Mouse (Mus musculus) brain, embryonic 14.5 days (tissue): ENCODE measurements around the gene Ccdc152.

Experiments
- CTCF ChIP-seq: fragments of 200-500 bp; IDR thresholded peaks from 2 replicates; pipeline ENCODE4 v1.5.1; 2012; ENCODE audit warnings: inconsistent platforms, mild to moderate bottlenecking, moderate library complexity, borderline replicate concordance; ENCODE audit not compliant: insufficient read depth, insufficient read length; ENCODE audit errors: extremely low read depth
- POLR2A ChIP-seq: fragments of 200-500 bp; IDR thresholded peaks from 2 replicates; pipeline ENCODE4 v1.6.1; 2012; ENCODE audit warnings: mild to moderate bottlenecking, inconsistent platforms, borderline replicate concordance; ENCODE audit not compliant: poor library complexity, insufficient read depth, insufficient read length, severe bottlenecking; ENCODE audit errors: extremely low read depth

DNA sequence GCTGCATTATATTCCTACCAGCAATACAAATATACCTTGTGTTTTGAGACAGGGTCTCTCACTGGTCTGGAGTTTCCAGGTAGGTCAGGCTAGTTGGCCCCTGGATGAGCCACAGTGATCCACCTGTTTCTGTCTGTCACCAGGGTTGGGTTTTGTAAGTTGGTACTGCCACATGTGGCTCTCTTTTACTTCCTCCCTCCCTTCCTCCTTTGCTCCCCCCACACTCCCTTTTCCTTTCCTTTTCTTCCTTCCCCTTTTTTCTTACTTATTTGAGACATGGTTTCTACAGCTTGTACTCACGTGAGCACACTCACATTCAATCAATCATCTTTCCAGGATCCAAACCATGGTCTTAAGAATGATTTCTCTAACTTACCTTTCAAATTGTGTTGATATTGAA, 9.8 kb downstream of the Ccdc152 start:
- TF ChIP-seq POLR2A: no peak
- TF ChIP-seq CTCF: no peak
